Mouse (Mus musculus) liver, postnatal 0 days (tissue): Measurements from ENCODE around the gene Pcsk6. TPM values are rescaled to one million over a fixed set of nuclear protein-coding genes. Genes with fewer than 3 reads are reported as not detected.

Experiments used
- ATAC-seq: fragments of 200-750 bp; cut with Nextera tagmentation; 2 replicates; pipeline ENCODE4 v1.8.0; 2017; ENCODE audit warnings: mild to moderate bottlenecking, moderate library complexity
- DNase-seq: peaks from one replicate; pipeline ENCODE4 v3.0.0-alpha.2; 2016
- H3K27ac ChIP-seq: fragments of 300-500 bp; sonication (generic); 2 replicates; pipeline ENCODE4 v1.5.1; 2014; ENCODE audit warnings: antibody characterized with exemption, moderate library complexity, mild to moderate bottlenecking, low read depth
- H3K27me3 ChIP-seq: fragments of 300-500 bp; sonication (generic); 2 replicates; pipeline ENCODE4 v1.6.1; 2014; ENCODE audit warnings: low read length, control low read depth, mixed read lengths; ENCODE audit not compliant: insufficient read depth
- H3K36me3 ChIP-seq: fragments of 300-500 bp; sonication (generic); replicated peaks from 2 replicates; pipeline ENCODE4 v1.6.1; 2014; ENCODE audit warnings: mild to moderate bottlenecking, control low read depth, low read length, moderate library complexity, mixed read lengths; ENCODE audit not compliant: insufficient read depth
- H3K4me1 ChIP-seq: fragments of 300-500 bp; sonication (generic); 2 replicates; pipeline ENCODE4 v1.6.1; 2014; ENCODE audit warnings: antibody characterized with exemption, mild to moderate bottlenecking, control low read depth; ENCODE audit not compliant: insufficient read depth
- H3K4me2 ChIP-seq: fragments of 300-500 bp; sonication (generic); 2 replicates; pipeline ENCODE4 v1.6.1; 2014; ENCODE audit warnings: low read depth, mild to moderate bottlenecking, low read length, moderate library complexity, mixed read lengths
- H3K4me3 ChIP-seq: fragments of 300-500 bp; sonication (generic); 2 replicates; pipeline ENCODE4 v1.5.1; 2014; ENCODE audit warnings: low read depth, low read length
- H3K9ac ChIP-seq: fragments of 300-500 bp; sonication (generic); replicated peaks from 2 replicates; pipeline ENCODE4 v1.6.1; 2014; ENCODE audit warnings: mild to moderate bottlenecking, moderate library complexity
- H3K9me3 ChIP-seq: fragments of 300-500 bp; sonication (generic); 2 replicates; pipeline ENCODE4 v1.6.1; 2016; ENCODE audit warnings: mild to moderate bottlenecking, control low read depth, low read length, mixed read lengths
- CTCF ChIP-seq: sonication (generic); IDR thresholded peaks from 2 replicates; pipeline ENCODE4 v1.5.1; 2016; ENCODE audit warnings: antibody characterized with exemption, low read depth
- EP300 ChIP-seq: IDR thresholded peaks from 2 replicates; pipeline ENCODE4 v1.6.1; 2016; ENCODE audit warnings: antibody characterized with exemption, low read depth, mild to moderate bottlenecking
- whole genome bisulfite sequencing: fragments of 180-500 bp; shearing (Covaris S2); extraction: QIAGEN DNeasy Blood & Tissue Kit; methylation state at CpG from one replicate; pipeline ENCODE4 v1.1.7; 2014; ENCODE audit not compliant: insufficient replicate concordance; 5-methylcytosine and 5-hydroxymethylcytosine counted together
- polyA plus RNA-seq: library from polyadenylated mRNA; unstranded; fragments of >200 nt; fragmentation: Nextera tagmentation; extraction: Ambion mirVana; gene quantifications from 2 replicates; pipeline ENCODE4 v1.2.1, GENCODE M21; 2015

Pcsk6 gene
- polyA plus RNA-seq, 1 experiment from 2014 or later: 3.6 TPM

DNA sequence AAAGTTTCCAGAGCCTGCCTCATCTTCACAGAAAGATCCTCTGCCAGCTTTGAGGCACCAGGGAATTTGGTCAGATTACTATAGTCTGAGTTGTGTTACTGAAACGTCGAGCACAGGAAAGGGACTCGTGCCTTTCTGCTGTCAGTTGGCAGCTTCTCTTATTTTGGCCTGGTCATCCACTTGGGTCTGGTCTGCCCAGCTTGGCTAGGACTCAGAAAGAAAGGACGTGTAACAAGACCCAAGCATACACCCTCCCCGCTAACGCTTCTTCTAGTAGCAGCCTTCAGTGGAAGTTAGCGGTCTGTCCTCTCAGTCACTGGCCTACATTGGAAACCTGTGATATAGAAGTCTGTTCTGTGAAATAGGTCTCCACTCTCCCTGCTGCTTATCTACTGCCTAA is 223.0 kb downstream of the Pcsk6 start:
- Histone ChIP-seq H3K36me3 (peaks cover 58% of the 10 kb centered on the region), H3K27me3 (no peaks in the 10 kb centered on the region), H3K4me3 (no peak overlapping the region), H3K4me1 (peaks cover 14% of the 10 kb centered on the region), H3K4me2 (no peak overlapping the region), H3K27ac (no peak overlapping the region), H3K9me3 (no peaks in the 10 kb centered on the region), H3K9ac (no peak overlapping the region)
- no peak for ATAC-seq
- TF ChIP-seq CTCF: no peak
- TF ChIP-seq EP300: no peak
- DNase-seq: no peak
- WGBS: 73% methylated on average over 7 of the region's 7 CpGs

DNA sequence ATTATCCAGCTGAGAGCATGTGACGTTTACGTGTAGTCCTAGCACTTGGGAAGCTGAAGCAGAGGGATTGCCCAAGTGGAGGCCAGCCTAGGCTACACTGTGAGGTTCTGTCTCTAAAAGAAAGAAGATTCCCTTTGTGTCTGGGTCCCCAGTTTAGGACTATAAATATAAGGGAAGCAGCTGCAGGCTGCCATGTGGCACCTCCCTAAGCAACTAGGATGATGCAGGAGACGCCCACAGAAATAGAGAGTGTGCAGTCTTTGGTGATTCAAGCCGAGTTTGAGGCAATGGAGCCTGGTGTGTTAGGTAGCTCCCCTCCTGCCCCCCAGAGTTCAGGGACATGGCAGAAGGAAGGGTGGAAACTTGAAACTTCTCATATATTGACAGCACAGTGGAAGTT is 226.1 kb downstream of the Pcsk6 start:
- 84% methylated on average over 4 of the region's 4 CpGs for WGBS
- H3K4me3 ChIP-seq: no peak overlapping the region
- peaks cover 63% of the 10 kb centered on the region for H3K36me3 ChIP-seq
- H3K4me1 ChIP-seq: no peaks in the 10 kb centered on the region
- no peak overlapping the region for H3K9ac ChIP-seq
- ATAC-seq (no peak), DNase-seq (no peak)
- H3K27ac ChIP-seq: no peak overlapping the region
- no peak overlapping the region for H3K4me2 ChIP-seq
- no peaks in the 10 kb centered on the region for H3K9me3 ChIP-seq
- no peaks in the 10 kb centered on the region for H3K27me3 ChIP-seq
- TF ChIP-seq EP300: no peak
- TF ChIP-seq CTCF: no peak

DNA sequence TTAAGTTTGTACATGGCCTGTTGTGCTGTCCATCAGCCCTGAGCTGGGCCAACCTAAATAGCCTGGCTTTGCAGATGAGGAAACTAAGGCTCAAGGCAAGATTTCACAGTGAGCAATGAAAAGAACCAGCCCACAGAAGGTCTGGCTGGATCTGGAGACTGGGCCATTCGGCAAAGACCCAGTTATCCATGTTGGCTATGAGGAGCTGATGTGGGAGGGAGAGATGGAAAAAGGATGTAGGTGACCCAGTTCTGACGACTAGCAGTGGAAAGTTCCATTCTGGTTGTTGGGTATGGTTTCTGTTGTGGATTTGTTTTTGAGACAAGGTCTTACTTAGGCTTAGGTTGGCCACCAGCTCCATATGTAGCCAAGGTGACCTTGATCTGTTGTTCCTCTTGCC is 226.5 kb downstream of the Pcsk6 start:
- Histone ChIP-seq H3K9me3 (no peaks in the 10 kb centered on the region), H3K4me3 (no peak overlapping the region), H3K4me2 (no peak overlapping the region), H3K27ac (no peak overlapping the region), H3K36me3 (peaks cover 60% of the 10 kb centered on the region), H3K9ac (no peak overlapping the region), H3K27me3 (no peaks in the 10 kb centered on the region), H3K4me1 (no peaks in the 10 kb centered on the region)
- DNase-seq: no peak
- 80% methylated on average over 2 of the region's 2 CpGs for WGBS
- TF ChIP-seq CTCF: no peak
- no peak for TF ChIP-seq EP300
- no peak for ATAC-seq

DNA sequence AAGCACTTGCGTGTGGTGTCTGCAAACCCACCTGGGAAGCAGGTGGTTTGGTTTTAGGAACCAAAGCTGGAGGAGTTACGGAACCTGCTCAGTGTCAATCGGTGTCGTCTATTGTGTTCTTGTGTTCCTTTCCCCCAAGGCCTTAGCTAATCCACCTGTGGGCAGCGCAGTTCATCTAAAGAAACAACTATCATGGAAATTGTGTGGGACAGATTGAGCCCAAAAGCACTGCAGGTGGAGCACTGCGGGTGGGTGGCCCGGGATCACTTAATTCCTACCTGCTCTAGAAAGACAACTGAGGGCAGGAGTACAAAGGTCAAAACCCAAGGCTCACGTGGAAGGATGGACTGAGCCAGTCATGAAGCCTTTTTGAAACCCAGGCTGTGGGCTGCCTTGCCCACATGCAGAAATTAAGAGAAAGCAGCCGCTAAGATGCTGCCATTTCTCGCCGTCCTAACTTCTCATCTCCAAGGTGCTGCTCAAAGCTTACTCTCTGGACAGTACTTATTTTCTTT is 229.2 kb downstream of the Pcsk6 start:
- TF ChIP-seq EP300 (no peak), CTCF (no peak)
- H3K9ac ChIP-seq: no peak overlapping the region
- peaks cover 41% of the 10 kb centered on the region for H3K36me3 ChIP-seq
- no peaks in the 10 kb centered on the region for H3K4me1 ChIP-seq
- H3K27me3 ChIP-seq: no peaks in the 10 kb centered on the region
- DNase-seq (no peak), ATAC-seq (no peak)
- WGBS: 85% methylated on average over 11 of the region's 11 CpGs
- no peak overlapping the region for H3K4me3 ChIP-seq
- H3K4me2 ChIP-seq: no peak overlapping the region
- no peaks in the 10 kb centered on the region for H3K9me3 ChIP-seq
- H3K27ac ChIP-seq: no peak overlapping the region

DNA sequence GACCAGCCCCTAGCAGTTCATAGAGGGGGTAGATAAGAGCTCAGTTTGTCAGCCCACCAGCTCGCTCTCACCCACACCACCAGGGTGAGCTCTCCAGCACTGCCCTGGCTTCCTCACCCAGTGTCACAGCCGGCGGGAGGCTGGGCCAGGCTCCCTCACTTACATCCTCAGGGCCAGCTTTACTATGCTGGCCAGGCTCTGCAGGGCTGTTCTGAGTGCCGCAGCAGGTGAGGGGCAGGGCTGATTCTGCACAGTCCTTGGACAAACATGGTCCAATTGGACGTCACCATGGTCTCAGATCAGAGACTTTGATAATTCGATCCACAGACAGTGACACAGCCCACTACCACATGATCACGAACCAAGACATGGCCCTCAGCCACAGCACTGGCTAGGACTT is 230.0 kb downstream of the Pcsk6 start:
- DNase-seq (no peak), ATAC-seq (no peak; the same call in 1 of the 2 replicates)
- no peaks in the 10 kb centered on the region for H3K9me3 ChIP-seq
- no peak overlapping the region for H3K9ac ChIP-seq
- H3K27ac ChIP-seq: no peak overlapping the region
- TF ChIP-seq CTCF (no peak), EP300 (no peak)
- H3K4me2 ChIP-seq: no peak overlapping the region
- no peaks in the 10 kb centered on the region for H3K4me1 ChIP-seq
- H3K27me3 ChIP-seq: no peaks in the 10 kb centered on the region
- peaks cover 35% of the 10 kb centered on the region for H3K36me3 ChIP-seq
- WGBS: 73% methylated on average over 7 of the region's 7 CpGs
- no peak overlapping the region for H3K4me3 ChIP-seq

DNA sequence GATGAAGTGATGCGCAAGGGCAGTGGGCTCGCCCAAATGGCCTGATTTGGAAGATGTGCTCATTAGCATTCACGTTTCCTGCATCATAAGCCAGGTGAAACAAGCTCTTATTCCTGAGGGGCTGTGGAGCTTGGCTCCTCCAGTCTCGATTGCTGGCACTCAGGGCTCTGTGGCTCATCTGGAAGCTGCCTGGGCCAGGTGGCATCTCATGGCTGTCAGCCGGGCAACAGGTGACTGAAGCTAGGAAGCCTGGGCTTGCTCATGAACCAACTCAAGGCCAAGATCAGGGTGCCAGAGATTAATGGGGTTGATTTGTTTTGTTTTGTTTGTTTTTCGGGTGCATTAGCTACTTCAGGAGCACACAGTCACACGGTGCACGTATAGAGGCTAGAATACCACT is 231.1 kb downstream of the Pcsk6 start:
- 79% methylated on average over 8 of the region's 8 CpGs for WGBS
- ATAC-seq: no peak
- TF ChIP-seq CTCF: no peak
- no peak for TF ChIP-seq EP300
- no peaks in the 10 kb centered on the region for H3K9me3 ChIP-seq
- peaks cover 25% of the 10 kb centered on the region for H3K36me3 ChIP-seq
- H3K4me3 ChIP-seq: no peak overlapping the region
- H3K9ac ChIP-seq: no peak overlapping the region
- DNase-seq: no peak
- no peaks in the 10 kb centered on the region for H3K27me3 ChIP-seq
- H3K4me1 ChIP-seq: no peaks in the 10 kb centered on the region
- H3K4me2 ChIP-seq: no peak overlapping the region
- H3K27ac ChIP-seq: no peak overlapping the region

DNA sequence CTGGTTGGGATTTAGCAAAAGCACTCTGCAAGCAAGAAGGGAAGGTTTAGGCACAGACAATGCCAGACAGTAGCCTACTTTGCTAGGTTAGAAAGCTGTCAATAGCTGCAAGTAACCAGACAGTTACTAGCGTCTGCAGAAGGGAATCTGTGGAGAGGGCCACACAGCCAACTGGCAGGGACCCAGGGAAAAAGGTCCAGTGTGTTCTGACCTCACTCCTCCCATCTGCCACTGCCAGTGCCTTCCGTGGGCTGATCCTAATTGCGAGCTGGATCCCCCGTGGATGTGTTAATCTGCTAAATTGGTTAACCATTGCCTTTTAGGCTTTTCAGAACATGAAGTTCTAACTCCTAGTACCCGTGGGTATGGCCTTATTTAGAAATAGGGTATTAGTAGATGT is 232.6 kb downstream of the Pcsk6 start:
- DNase-seq: no peak
- no peak overlapping the region for H3K27ac ChIP-seq
- TF ChIP-seq EP300: no peak
- peaks cover 12% of the 10 kb centered on the region for H3K36me3 ChIP-seq
- no peak overlapping the region for H3K4me3 ChIP-seq
- H3K9me3 ChIP-seq: no peaks in the 10 kb centered on the region
- no peaks in the 10 kb centered on the region for H3K27me3 ChIP-seq
- no peak overlapping the region for H3K9ac ChIP-seq
- no peak overlapping the region for H3K4me2 ChIP-seq
- H3K4me1 ChIP-seq: no peaks in the 10 kb centered on the region
- ATAC-seq: no peak
- 75% methylated on average over 5 of the region's 5 CpGs for WGBS
